Mouse (Mus musculus): ENCODE results near the gene Synpo2l.

Synpo2l gene

GRCm38 (mm10) chr14:20677906-20678305, 9.8 kb upstream of the Synpo2l start:
- no peak for DNase-seq

- DNase-seq, result peak; percentile 99
These were observed 6.1 kb upstream of the Synpo2l start, which contains the start of gene Sec24c for GRCm38 (mm10) chr14:20674064-20674833. TSS of gene Sec24c (plus strand) at chr14:20674308.

GRCm38 (mm10) chr14:20673735-20674063, 5.5 kb upstream of the Synpo2l start:
- peak; percentile 66 for DNase-seq

- peak; percentile 58 for DNase-seq
These were observed 4.8 kb upstream of the Synpo2l start for GRCm38 (mm10) chr14:20672990-20673389.

- no peak for DNase-seq
These were observed 685 bp downstream of the Synpo2l start for GRCm38 (mm10) chr14:20667469-20667868.

GRCm38 (mm10) chr14:20664436-20664835, 3.7 kb downstream of the Synpo2l start:
- no peak for DNase-seq

GRCm38 (mm10) chr14:20663601-20664000, 4.6 kb downstream of the Synpo2l start:
- no peak for DNase-seq

GRCm38 (mm10) chr14:20662740-20663139, 5.4 kb downstream of the Synpo2l start:
- no peak for DNase-seq

- peak; percentile 34 for DNase-seq
These were observed 6.4 kb downstream of the Synpo2l start for GRCm38 (mm10) chr14:20661661-20662331.

GRCm38 (mm10) chr14:20660827-20661660, 7.1 kb downstream of the Synpo2l start:
- peak; percentile 96 for DNase-seq

- DNase-seq, result no peak
These were observed 8.5 kb downstream of the Synpo2l start for GRCm38 (mm10) chr14:20659687-20660086.

- DNase-seq, result no peak
These were observed 9.3 kb downstream of the Synpo2l start for GRCm38 (mm10) chr14:20658902-20659301.

GRCm38 (mm10) chr14:20658326-20658725, 9.8 kb downstream of the Synpo2l start:
- DNase-seq, result peak; percentile 63

GRCm38 (mm10) chr14:20656361-20656760, 11.8 kb downstream of the Synpo2l start, which contains the start of gene Myoz1:
TSS of gene Myoz1 (minus strand) at chr14:20656540.
- DNase-seq, result no peak

- no peak for DNase-seq
These were observed 12.4 kb downstream of the Synpo2l start for GRCm38 (mm10) chr14:20655731-20656130.

- no peak for DNase-seq
These were observed 13.3 kb downstream of the Synpo2l start for GRCm38 (mm10) chr14:20654690-20655421.

GRCm38 (mm10) chr14:20651722-20652256, 16.4 kb downstream of the Synpo2l start:
- no peak for DNase-seq

- DNase-seq, result peak; percentile 53
These were observed 17.2 kb downstream of the Synpo2l start for GRCm38 (mm10) chr14:20651000-20651399.

- no peak for DNase-seq
These were observed 21.8 kb downstream of the Synpo2l start for GRCm38 (mm10) chr14:20646381-20646780.

GRCm38 (mm10) chr14:20645547-20645946, 22.6 kb downstream of the Synpo2l start:
- no peak for DNase-seq

- peak; percentile 36 for DNase-seq
These were observed 26.7 kb downstream of the Synpo2l start for GRCm38 (mm10) chr14:20641438-20641875.

Measured in kidney, postnatal 10 days (tissue).